8 mouse cellular contexts compared by ENCODE assay signal in the genomic region with DNA sequence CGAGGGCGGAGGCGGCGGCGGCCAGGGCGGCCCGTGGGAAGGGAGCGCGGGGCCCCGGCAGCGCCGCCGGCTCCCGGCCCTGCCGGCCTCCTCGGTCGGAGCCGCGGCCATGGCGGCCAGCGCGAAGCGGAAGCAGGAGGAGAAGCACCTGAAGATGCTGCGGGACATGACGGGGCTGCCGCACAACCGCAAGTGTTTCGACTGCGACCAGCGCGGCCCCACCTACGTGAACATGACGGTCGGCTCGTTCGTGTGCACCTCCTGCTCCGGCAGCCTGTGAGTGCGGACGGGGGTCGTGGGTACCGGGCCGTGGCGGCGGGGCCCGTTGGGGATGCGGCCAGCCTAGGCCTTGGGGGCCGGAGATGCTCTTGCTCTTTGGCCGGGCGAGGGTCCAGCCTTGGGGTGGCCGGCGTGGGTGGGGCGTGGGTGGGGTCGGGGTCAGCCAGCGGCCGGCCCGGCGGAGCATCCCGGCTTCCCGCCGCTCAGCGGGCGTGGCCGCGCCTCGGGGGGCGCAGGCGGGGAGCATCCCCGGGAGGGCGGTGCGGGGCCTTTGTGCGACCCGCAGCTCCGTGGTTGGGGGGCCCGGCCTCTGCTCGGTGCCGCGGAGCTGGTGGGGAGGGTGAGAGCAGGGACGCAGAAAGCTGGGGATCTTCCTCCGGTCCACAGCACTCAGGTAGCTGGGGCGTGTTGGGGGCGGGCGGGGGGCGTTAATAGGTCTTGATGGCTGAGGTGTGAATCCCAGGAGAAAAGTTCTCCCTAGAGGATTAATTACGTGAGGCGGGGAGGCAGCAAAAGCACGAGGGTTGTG. TPM values are rescaled to one million over a fixed set of nuclear protein-coding genes. Genes with fewer than 3 reads are reported as not detected.
A peak's percentile ranks its signal among the peaks of the same experiment; 100 is the strongest.
DNase-seq lines count a peak whose midpoint lies in the region; ATAC-seq and TF ChIP-seq lines count a peak whose summit lies in the region.

No protein-coding gene starts in this region.

- peak; percentile 70 for ATAC-seq in embryonic facial prominence, embryonic 15.5 days (ENCODE audit: insufficient number of reproducible peaks, low FRiP score, low TSS enrichment, low read depth)

- H3K4me3 ChIP-seq in embryonic facial prominence, embryonic 15.5 days (replicated peaks): peak overlapping the region; percentile 99
- H3K4me3 ChIP-seq in macrophage (ENCODE audit: inconsistent target): peak overlapping the region; percentile 44
- H3K4me3 ChIP-seq in testis, adult 2 months (ENCODE audit: control insufficient read depth, low read depth, low read length): peak overlapping the region; percentile 88

- no peaks in the 10 kb centered on the region for H3K36me3 ChIP-seq in embryonic facial prominence, embryonic 15.5 days
- no peaks in the 10 kb centered on the region for H3K36me3 ChIP-seq in macrophage (ENCODE audit: inconsistent target)
- H3K36me3 ChIP-seq in testis, adult 2 months (ENCODE audit: control insufficient read depth, insufficient read depth, low read length): no peaks in the 10 kb centered on the region; the same call in 1 of the 2 replicates

- intact Hi-C loops in left cerebral cortex, postnatal 14 days (cut with DNase I): no loop called here

- WGBS in embryonic facial prominence, embryonic 15.5 days: under 1% methylated on average over 64 of the region's 86 CpGs
- under 1% methylated on average over 76 of the region's 86 CpGs for WGBS in macrophage (ENCODE audit: missing documents)

- peak overlapping the region; percentile 83 for H3K9ac ChIP-seq in embryonic facial prominence, embryonic 15.5 days

- peak; percentile 20; the same call in 1 of the 2 replicates for TF ChIP-seq POLR2A in testis, adult 2 months (IDR thresholded peaks at IDR 0.05; ENCODE audit: control insufficient read depth, low read depth, low read length)

- peaks cover 20% of the 10 kb centered on the region for H3K4me1 ChIP-seq in embryonic facial prominence, embryonic 15.5 days
- peaks cover 6% of the 10 kb centered on the region; the same call in 1 of the 2 replicates for H3K4me1 ChIP-seq in testis, adult 2 months (ENCODE audit: control insufficient read depth, insufficient read depth, low read length)

- H3K79me2 ChIP-seq in macrophage (ENCODE audit: inconsistent target): peaks cover 49% of the 10 kb centered on the region

- no peaks in the 10 kb centered on the region for H3K9me3 ChIP-seq in embryonic facial prominence, embryonic 15.5 days (replicated peaks)

- DNase-seq in left cerebral cortex, postnatal 14 days (ENCODE audit: low spot score in 2 of 2): peak; percentile 23 to 37
- no peak for DNase-seq in left cerebral cortex, adult 9 months (ENCODE audit: low spot score in 2 of 2)
- peak; percentile 38 for DNase-seq in MN1 (ENCODE audit: low spot score)
- DNase-seq in induced T-regulatory cell, adult 2 months (ENCODE audit: low read depth): peak; percentile 47
- DNase-seq in layer of hippocampus, adult 18-20 months (ENCODE audit: low spot score in 2 of 2): no peak

- peak overlapping the region; percentile 74 for H3K4me2 ChIP-seq in embryonic facial prominence, embryonic 15.5 days (replicated peaks)

- no peak for TF ChIP-seq CTCF in testis, adult 2 months (IDR thresholded peaks at IDR 0.05; ENCODE audit: control insufficient read depth, insufficient read depth, insufficient replicate concordance, low read depth, low read length)

- peak overlapping the region; percentile 77 for H3K27ac ChIP-seq in embryonic facial prominence, embryonic 15.5 days (replicated peaks)
- 0 out of 2 replicates have a peak overlapping the region, but pooled peaks have one; percentile 4 for H3K27ac ChIP-seq in macrophage
- peak overlapping the region; percentile 78 for H3K27ac ChIP-seq in testis, adult 2 months (ENCODE audit: control insufficient read depth, insufficient read depth, low read depth, low read length)

- H3K27me3 ChIP-seq in embryonic facial prominence, embryonic 15.5 days: no peaks in the 10 kb centered on the region
- H3K27me3 ChIP-seq in testis, adult 2 months (ENCODE audit: control insufficient read depth, insufficient read depth, low read length): no peaks in the 10 kb centered on the region

RNA-seq across cellular contexts. Expression of a gene that starts 0.5 kb away (rescaled TPM):
- 10 to 100 TPM; 81.8 to 90.3 TPM for total RNA-seq in left cerebral cortex, postnatal 14 days (2021)
- polyA plus RNA-seq in embryonic facial prominence, embryonic 15.5 days (2015; fragmentation: Nextera tagmentation; extraction: Ambion mirVana): 26.1 and 27.7 TPM in 2 replicates
- 100 to 1,000 TPM in 4 of 26 experiments, 10 to 100 TPM in 22; 35.8 to 142 (median 48.2) TPM for total RNA-seq in macrophage (2018; cell fraction: chromatin; rRNA removed)
- total RNA-seq in macrophage (2018; cell fraction: cytosol; rRNA removed): 10 to 100 TPM; 30.0 to 75.1 (median 37.3) TPM
- total RNA-seq in macrophage (2018; cell fraction: nucleus; rRNA removed): 100 to 1,000 TPM in 1 of 26 experiments, 10 to 100 TPM in 25; 33.2 to 103 (median 46.5) TPM
- polyA plus RNA-seq in macrophage (2018): 27.2 to 65.1 TPM (median 30.0 TPM) in 3 replicates
- 145 and 150 TPM in 2 replicates for polyA plus RNA-seq in testis, adult 2 months (2012; rRNA removed)
- 10 to 100 TPM; 69.3 to 74.0 TPM for total RNA-seq in layer of hippocampus, adult 18-20 months (2021)

Comparison
In these comparisons a context has a peak if more than half of its experiments do, and no peak if none do; other contexts are left out.
1. DNase-seq: peak in left cerebral cortex, postnatal 14 days (2 of 2), MN1 (single experiment) and induced T-regulatory cell, adult 2 months (single experiment); none in left cerebral cortex, adult 9 months (0 of 2) and layer of hippocampus, adult 18-20 months (0 of 2).
2. H3K27ac ChIP-seq: peak in every context shown above with its lines; median percentile 78 in testis, adult 2 months; 77 in embryonic facial prominence, embryonic 15.5 days; 4 in macrophage.
3. H3K4me3 ChIP-seq: peak in every context shown above with its lines; median percentile 99 in embryonic facial prominence, embryonic 15.5 days; 88 in testis, adult 2 months; 44 in macrophage.